Comparison of ENCODE assay signal across 14 mouse cellular contexts in genomic region chr14:37323392-37323791, GRCm38 (mm10).
DNase-seq lines count a peak whose midpoint lies in the region; ATAC-seq lines count a peak whose summit lies in the region.
"Had no signal": no experiment of that assay in that cellular context is flagged by ENCODE, and none has a peak within 500 bp of the region (broad histone marks: within the 10 kb centered on the region; RNA-seq: fewer than 3 reads in every experiment).

No protein-coding gene starts in this region.

- no peaks in the 10 kb centered on the region for H3K36me3 ChIP-seq in hindbrain, embryonic 13.5 days
- H3K36me3 ChIP-seq in hindbrain, embryonic 10.5 days = no peaks in the 10 kb centered on the region
- H3K36me3 ChIP-seq: midbrain, embryonic 12.5 days; neural tube, embryonic 13.5 days had no signal

- peak; percentile 59; the same call in 1 of the 2 replicates for ATAC-seq in hindbrain, embryonic 13.5 days (ENCODE audit: low FRiP score)
- ATAC-seq: intestine, postnatal 0 days had no signal

- H3K27ac ChIP-seq in hindbrain, embryonic 13.5 days = no peak overlapping the region
- H3K27ac ChIP-seq in hindbrain, embryonic 10.5 days = no peak overlapping the region
- H3K27ac ChIP-seq: liver, embryonic 14.5 days; midbrain, embryonic 12.5 days; neural tube, embryonic 13.5 days had no signal

- WGBS in hindbrain, embryonic 13.5 days = 61% methylated on average over 4 of the region's 4 CpGs
- 82% methylated on average over 4 of the region's 4 CpGs for WGBS in hindbrain, embryonic 10.5 days

- H3K9ac ChIP-seq in hindbrain, embryonic 13.5 days = no peak overlapping the region
- H3K9ac ChIP-seq: liver, embryonic 14.5 days; midbrain, embryonic 12.5 days; neural tube, embryonic 13.5 days had no signal

- H3K4me1 ChIP-seq in hindbrain, embryonic 13.5 days (replicated peaks) = peaks cover 5% of the 10 kb centered on the region; the same call in 1 of the 2 replicates
- H3K4me1 ChIP-seq in hindbrain, embryonic 10.5 days (replicated peaks) = no peaks in the 10 kb centered on the region
- H3K4me1 ChIP-seq: midbrain, embryonic 12.5 days; neural tube, embryonic 13.5 days had no signal

- no peak overlapping the region for H3K4me3 ChIP-seq in hindbrain, embryonic 13.5 days
- H3K4me3 ChIP-seq in hindbrain, embryonic 10.5 days = no peak overlapping the region
- H3K4me3 ChIP-seq: midbrain, embryonic 12.5 days; neural tube, embryonic 13.5 days had no signal

- DNase-seq in hindbrain, embryonic 10.5 days (ENCODE audit: low spot score) = no peak
- peak; percentile 1 for DNase-seq in embryo, embryonic 9.5 days (ENCODE audit: extremely low spot score)
- peak; percentile 59 for DNase-seq in kidney, postnatal 10 days
- DNase-seq in lung, postnatal 14 days = peak; percentile 11
- DNase-seq in heart, adult 18-20 months = no peak
- no peak for DNase-seq in heart, adult 11 months
- DNase-seq in layer of hippocampus, postnatal 14 days (ENCODE audit: low spot score in 2 of 2) = no peak
- DNase-seq: cerebellum, adult 11 months; thymus, postnatal 4 days had no signal

- no peaks in the 10 kb centered on the region for H3K9me3 ChIP-seq in hindbrain, embryonic 13.5 days
- no peaks in the 10 kb centered on the region for H3K9me3 ChIP-seq in hindbrain, embryonic 10.5 days
- H3K9me3 ChIP-seq: midbrain, embryonic 12.5 days; neural tube, embryonic 13.5 days had no signal

- H3K27me3 ChIP-seq in hindbrain, embryonic 13.5 days = no peaks in the 10 kb centered on the region
- no peaks in the 10 kb centered on the region for H3K27me3 ChIP-seq in hindbrain, embryonic 10.5 days (ENCODE audit: insufficient read depth, poor library complexity, severe bottlenecking)
- H3K27me3 ChIP-seq: midbrain, embryonic 12.5 days; neural tube, embryonic 13.5 days had no signal

- no peak overlapping the region for H3K4me2 ChIP-seq in hindbrain, embryonic 13.5 days
- H3K4me2 ChIP-seq: midbrain, embryonic 12.5 days; neural tube, embryonic 13.5 days had no signal

Comparison
In these comparisons a context has a peak if more than half of its experiments do, and no peak if none do; other contexts are left out.
1. DNase-seq: peak in embryo, embryonic 9.5 days (single experiment), kidney, postnatal 10 days (single experiment) and lung, postnatal 14 days (single experiment); none in hindbrain, embryonic 10.5 days (single experiment), heart, adult 18-20 months (0 of 2), heart, adult 11 months (single experiment) and layer of hippocampus, postnatal 14 days (0 of 2).